Mouse (Mus musculus): ENCODE data around the gene Tcerg1l. TPM values are rescaled to one million over a fixed set of nuclear protein-coding genes. Genes with fewer than 3 reads are reported as not detected.

The Tcerg1l gene
- total RNA-seq, 2 experiments from 2014 or later: 0.27 TPM; not detected in 1

GRCm38 (mm10) chr7:138224252-138224651 is 173.3 kb downstream of the Tcerg1l start:
- no peak for DNase-seq (ENCODE audit: low spot score in 2 of 2)

GRCm38 (mm10) chr7:138222951-138223350 is 174.6 kb downstream of the Tcerg1l start:
- DNase-seq (ENCODE audit: low spot score in 2 of 2): no peak

DNA sequence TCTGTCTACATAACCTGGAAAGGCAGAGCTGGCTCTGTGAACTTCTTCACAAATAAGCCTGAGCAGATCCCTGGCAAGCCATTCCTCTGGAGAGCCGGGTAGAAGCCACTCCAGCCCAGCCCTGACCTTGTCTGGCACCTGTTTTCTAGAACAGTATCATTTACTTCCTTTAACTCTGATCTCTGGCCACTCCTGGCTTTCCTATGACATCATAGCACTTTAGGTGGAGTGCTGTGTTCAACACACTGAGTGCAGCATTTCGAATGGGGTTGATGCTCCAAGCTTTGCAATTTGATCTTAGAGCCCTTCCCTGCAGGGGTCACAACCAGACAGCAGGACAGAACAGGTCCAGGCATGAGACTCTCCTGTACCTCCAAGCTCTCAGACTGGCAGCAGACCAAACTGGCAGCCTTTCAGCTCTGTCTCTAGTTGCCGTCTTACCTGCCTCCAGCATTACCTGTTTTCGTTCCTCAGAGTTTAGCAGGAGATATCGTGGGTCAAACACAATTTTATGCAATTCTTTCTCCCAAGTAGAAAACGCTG is 179.9 kb downstream of the Tcerg1l start:
- DNase-seq (ENCODE audit: low spot score in 2 of 2): no peak

DNA sequence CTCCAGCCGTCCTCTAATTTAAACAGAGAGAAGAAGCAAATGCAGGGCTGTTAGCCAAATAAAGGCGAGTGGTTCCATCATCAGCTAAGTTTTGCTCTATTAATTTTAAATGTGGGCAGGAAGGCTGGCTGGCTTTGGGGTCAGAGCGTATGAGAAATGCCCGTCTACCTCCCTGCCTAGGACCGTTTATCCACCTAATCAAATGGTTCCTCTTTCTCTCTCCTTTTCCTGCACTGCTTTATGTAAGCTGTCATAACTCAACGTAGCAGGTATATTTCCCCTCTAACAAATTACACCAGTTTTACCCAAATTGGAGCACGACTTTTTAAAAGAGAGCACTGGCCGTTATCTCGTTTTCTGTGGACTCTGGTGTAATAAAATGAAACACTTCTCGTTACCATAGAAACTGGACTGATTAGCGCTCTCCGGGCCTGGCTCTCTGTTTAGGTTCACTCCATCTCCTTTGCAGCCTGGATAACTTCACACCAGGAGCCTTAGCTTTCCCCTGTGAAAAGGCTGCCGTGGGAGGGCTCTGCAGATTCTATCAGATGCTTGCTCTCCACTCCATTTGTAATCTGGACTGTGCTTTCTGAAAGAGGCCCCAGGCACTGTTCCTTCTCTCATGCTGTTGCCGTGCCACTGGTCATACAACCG is 182.2 kb downstream of the Tcerg1l start:
- DNase-seq (ENCODE audit: low spot score in 2 of 2): no peak

DNA sequence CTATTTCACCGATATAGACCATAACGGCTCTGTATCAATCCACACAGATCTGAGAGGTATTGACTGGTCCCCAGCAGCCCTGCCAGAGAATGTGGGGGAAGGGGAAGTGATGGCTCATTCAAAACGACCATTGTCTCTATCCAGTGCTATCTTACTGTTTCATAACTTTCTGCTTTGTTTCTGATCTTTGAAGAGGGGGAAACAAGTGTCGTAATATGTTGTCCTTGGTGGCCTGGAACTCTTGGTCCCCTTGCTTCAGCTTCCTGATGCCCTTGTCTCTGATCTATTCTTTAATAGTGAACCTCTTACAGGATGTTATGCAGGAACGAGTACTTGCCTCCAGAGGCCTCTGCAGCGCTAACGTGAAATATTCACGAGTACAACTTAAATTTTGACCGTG is 182.8 kb downstream of the Tcerg1l start:
- no peak for DNase-seq (ENCODE audit: low spot score in 2 of 2)

GRCm38 (mm10) chr7:138209769-138210168 is 187.8 kb downstream of the Tcerg1l start:
- no peak for DNase-seq (ENCODE audit: low spot score in 2 of 2)

DNA sequence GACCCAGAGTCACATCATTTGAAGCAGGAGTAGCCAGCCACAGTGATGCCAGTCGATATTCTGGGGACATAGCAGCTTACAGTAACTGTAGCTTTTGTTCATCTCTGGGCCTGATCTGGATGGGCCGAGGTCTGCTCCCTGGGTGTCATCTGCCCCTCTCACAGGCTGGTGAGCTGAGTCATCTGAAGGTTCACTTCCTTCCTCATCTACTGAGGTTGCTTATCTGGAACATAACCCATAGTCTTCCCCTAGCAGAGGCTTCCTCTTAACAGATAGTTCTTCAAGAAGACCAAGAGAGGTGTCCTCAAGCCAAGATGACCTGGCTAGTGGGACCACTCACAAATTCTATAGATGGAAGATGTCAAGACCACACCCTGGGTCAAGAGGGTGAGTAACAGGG is 192.4 kb downstream of the Tcerg1l start:
- no peak for DNase-seq (ENCODE audit: low spot score in 2 of 2)

DNA sequence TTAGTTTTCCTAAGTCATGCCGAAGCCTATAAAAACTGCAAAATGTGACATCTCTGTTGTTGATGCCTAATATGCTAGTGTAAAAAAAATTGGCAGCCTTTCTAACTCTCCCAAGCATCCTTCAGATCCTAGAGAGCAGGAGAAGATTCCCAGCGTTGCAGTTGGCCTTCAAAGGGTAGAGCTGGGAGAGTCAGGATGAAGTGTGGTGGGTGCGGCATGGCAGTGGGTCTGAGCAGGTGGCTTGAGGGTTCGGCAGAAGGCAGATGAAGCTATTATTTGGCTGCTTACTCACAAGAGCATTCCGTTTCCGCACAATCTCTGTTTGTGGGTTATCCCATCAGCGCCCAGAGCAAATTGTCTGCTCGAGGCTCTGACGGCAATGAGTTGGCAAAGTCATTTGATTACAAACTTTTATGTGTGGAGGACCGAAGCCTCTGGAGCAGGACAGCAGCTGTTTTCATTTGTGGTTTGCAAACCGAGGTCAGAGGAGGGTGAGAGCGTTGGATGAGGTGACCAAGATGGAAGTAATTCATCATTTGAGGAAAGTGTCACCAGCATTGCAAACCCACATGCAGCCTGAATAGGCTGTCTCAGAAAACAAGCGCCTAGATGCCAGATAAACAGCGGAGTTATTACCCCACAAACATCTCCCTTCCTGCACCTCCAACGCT is 195.2 kb downstream of the Tcerg1l start:
- DNase-seq (ENCODE audit: low spot score in 2 of 2): no peak

- DNase-seq (ENCODE audit: low spot score in 2 of 2): no peak
Observed at GRCm38 (mm10) chr7:138199333-138200058, 198.0 kb downstream of the Tcerg1l start.

GRCm38 (mm10) chr7:138196139-138196538 is 201.4 kb downstream of the Tcerg1l start:
- DNase-seq (ENCODE audit: low spot score in 2 of 2): no peak

DNA sequence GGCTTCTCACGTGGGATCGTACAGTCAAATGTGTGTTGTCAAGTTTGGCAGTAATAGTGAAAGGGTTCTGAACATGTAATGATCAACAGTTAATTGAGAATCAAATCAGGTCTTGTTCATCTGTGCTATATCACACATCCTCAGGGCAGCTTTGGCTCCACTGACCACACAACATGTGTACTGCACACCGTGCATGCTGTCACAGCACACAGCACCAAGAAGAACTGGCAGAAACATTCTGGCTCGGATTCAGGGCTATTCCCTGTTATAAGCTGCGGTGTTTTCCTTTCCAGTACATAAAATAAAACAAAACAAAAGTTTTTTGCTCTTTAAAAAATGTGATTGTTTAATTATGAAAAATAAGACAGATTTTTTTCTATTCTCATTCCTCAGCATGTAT is 213.3 kb downstream of the Tcerg1l start:
- DNase-seq (ENCODE audit: low spot score in 2 of 2): no peak

DNA sequence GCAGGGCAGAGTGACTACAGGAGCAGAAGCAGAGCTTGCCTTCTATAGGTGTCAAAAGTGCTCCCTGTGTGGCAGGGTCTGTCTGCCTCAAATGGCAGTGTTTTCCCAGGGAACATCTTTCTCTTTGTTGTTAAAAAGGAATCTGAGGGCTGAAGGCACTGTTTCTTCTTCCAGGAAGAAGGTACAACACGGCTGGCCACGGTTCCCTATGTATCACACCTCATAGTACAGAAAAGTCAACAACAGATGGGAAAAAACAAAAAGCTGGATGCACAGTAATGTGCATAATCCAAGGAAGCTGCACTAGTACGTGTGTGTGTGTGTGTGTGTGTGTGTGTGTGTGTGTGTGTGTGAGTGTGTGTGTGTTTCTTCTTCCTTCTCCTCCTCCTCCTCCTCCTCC is 215.3 kb downstream of the Tcerg1l start:
- no peak for DNase-seq (ENCODE audit: low spot score in 2 of 2)

DNA sequence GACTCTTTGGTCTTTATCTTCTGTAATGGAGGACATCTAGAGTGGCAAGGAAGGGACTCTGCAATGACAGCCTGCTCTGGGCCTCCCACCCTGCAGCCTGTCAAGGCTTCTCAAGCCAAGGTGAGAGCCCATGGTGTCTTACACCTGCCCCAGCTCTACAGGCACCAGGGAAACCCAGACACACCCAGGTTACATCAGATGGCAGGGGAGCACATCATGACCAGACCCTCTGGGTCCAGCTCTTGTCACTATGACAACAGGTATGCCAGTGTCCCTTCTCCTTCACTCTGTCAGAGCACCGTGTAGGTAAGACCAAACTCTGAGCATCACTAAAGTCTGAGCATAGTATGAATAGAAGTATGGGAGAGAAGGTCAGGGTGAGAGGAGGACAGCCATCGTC is 218.9 kb downstream of the Tcerg1l start:
- DNase-seq (ENCODE audit: low spot score in 2 of 2): no peak

GRCm38 (mm10) chr7:138176026-138176425 is 221.5 kb downstream of the Tcerg1l start:
- peak in 1 of 2 experiments; percentile 22 for DNase-seq (ENCODE audit: low spot score in 2 of 2)

GRCm38 (mm10) chr7:138170389-138170788 is 227.1 kb downstream of the Tcerg1l start:
- DNase-seq (ENCODE audit: low spot score in 2 of 2): no peak
